Mouse (Mus musculus) midbrain, embryonic 14.5 days (tissue): ENCODE measurements around the gene Gm5447. TPM values are rescaled to one million over a fixed set of nuclear protein-coding genes. Genes with fewer than 3 reads are reported as not detected.

ENCODE experiments used
- ATAC-seq: fragments of 200-750 bp; cut with Nextera tagmentation; 2 replicates; pipeline ENCODE4 v1.8.0; 2017; ENCODE audit warnings: moderate number of reproducible peaks, moderate library complexity; ENCODE audit not compliant: low FRiP score, low TSS enrichment
- DNase-seq: peaks from one replicate; pipeline ENCODE4 v3.0.0-alpha.2; 2015
- H3K27ac ChIP-seq: fragments of 300-500 bp; sonication (generic); replicated peaks from 2 replicates; pipeline ENCODE4 v1.5.1; 2014; ENCODE audit warnings: mild to moderate bottlenecking, low read depth, low read length, moderate library complexity
- H3K27me3 ChIP-seq: fragments of 300-500 bp; sonication (generic); 2 replicates; pipeline ENCODE4 v1.6.1; 2014; ENCODE audit warnings: low read length, control low read depth, mixed read lengths; ENCODE audit not compliant: control insufficient read depth, insufficient read depth
- H3K36me3 ChIP-seq: fragments of 300-500 bp; sonication (generic); 2 replicates; pipeline ENCODE4 v1.6.1; 2014; ENCODE audit warnings: low read length, control low read depth; ENCODE audit not compliant: control insufficient read depth, insufficient read depth
- H3K4me1 ChIP-seq: fragments of 300-500 bp; sonication (generic); 2 replicates; pipeline ENCODE4 v1.6.1; 2014; ENCODE audit warnings: mild to moderate bottlenecking, antibody characterized with exemption, low read length, control low read depth; ENCODE audit not compliant: control insufficient read depth, insufficient read depth
- H3K4me2 ChIP-seq: fragments of 300-500 bp; sonication (generic); 2 replicates; pipeline ENCODE4 v1.6.1; 2014; ENCODE audit warnings: mild to moderate bottlenecking, low read length, moderate library complexity
- H3K4me3 ChIP-seq: fragments of 300-500 bp; sonication (generic); replicated peaks from 2 replicates; pipeline ENCODE4 v1.5.1; 2014; ENCODE audit warnings: low read depth, low read length
- H3K9ac ChIP-seq: fragments of 300-500 bp; sonication (generic); replicated peaks from 2 replicates; pipeline ENCODE4 v1.6.1; 2014; ENCODE audit warnings: mild to moderate bottlenecking, low read length, moderate library complexity
- H3K9me3 ChIP-seq: fragments of 300-500 bp; sonication (generic); 2 replicates; pipeline ENCODE4 v1.6.1; 2016; ENCODE audit warnings: low read length, control low read depth, mixed read lengths; ENCODE audit not compliant: control insufficient read depth
- WGBS: fragments of 180-500 bp; shearing (Covaris S2); extraction: QIAGEN DNeasy Blood & Tissue Kit; methylation state at CpG from one replicate; pipeline ENCODE4 v1.1.7; 2014; 5-methylcytosine and 5-hydroxymethylcytosine counted together
- polyA plus RNA-seq: library from polyadenylated mRNA; unstranded; fragments of >200 nt; fragmentation: Nextera tagmentation; extraction: Ambion mirVana; gene quantifications from 2 replicates; pipeline ENCODE4 v1.2.1, GENCODE M21; 2014

Gm5447 gene
- polyA plus RNA-seq, 1 experiment from 2014 or later, result not detected

DNA sequence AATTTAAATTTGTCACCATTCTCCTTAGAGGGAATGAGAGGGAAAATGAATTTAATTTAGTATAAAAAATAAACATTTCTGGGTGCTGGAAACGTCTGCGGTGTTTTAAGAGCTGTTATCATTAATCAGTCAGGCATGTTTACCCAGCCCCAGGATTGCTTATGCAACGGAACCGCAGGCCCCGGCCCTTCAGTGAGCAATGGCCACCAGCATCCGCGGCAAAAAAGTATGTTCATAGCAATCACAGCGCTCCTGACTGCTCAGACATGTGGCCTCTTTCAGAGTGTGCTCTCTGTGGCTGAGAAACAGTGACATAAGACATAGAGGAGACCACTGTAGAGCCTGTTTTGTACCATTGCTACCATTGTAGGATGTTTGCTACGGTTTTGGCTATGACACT lies 16.2 kb downstream of the Gm5447 start:
- Histone ChIP-seq H3K4me2 (no peak overlapping the region), H3K27ac (no peak overlapping the region), H3K9me3 (no peaks in the 10 kb centered on the region), H3K36me3 (no peaks in the 10 kb centered on the region), H3K9ac (no peak overlapping the region), H3K27me3 (peaks cover 9% of the 10 kb centered on the region), H3K4me1 (peaks cover 9% of the 10 kb centered on the region), H3K4me3 (no peak overlapping the region)
- no peak for ATAC-seq
- DNase-seq, result no peak
- WGBS, result 92% methylated on average over 9 of the region's 9 CpGs

GRCm38 (mm10) chr13:30993819-30994218 lies 19.8 kb downstream of the Gm5447 start:
- H3K27ac ChIP-seq, result no peak overlapping the region
- DNase-seq, result peak; percentile 89
- no peaks in the 10 kb centered on the region for H3K9me3 ChIP-seq
- no peaks in the 10 kb centered on the region for H3K27me3 ChIP-seq
- 33% methylated on average over 3 of the region's 3 CpGs for WGBS
- no peak overlapping the region for H3K4me3 ChIP-seq
- no peak overlapping the region for H3K4me2 ChIP-seq
- no peaks in the 10 kb centered on the region for H3K4me1 ChIP-seq
- H3K36me3 ChIP-seq, result no peaks in the 10 kb centered on the region
- ATAC-seq, result 0 out of 2 replicates have a peak, but pooled peaks have one; percentile 60
- no peak overlapping the region for H3K9ac ChIP-seq

DNA sequence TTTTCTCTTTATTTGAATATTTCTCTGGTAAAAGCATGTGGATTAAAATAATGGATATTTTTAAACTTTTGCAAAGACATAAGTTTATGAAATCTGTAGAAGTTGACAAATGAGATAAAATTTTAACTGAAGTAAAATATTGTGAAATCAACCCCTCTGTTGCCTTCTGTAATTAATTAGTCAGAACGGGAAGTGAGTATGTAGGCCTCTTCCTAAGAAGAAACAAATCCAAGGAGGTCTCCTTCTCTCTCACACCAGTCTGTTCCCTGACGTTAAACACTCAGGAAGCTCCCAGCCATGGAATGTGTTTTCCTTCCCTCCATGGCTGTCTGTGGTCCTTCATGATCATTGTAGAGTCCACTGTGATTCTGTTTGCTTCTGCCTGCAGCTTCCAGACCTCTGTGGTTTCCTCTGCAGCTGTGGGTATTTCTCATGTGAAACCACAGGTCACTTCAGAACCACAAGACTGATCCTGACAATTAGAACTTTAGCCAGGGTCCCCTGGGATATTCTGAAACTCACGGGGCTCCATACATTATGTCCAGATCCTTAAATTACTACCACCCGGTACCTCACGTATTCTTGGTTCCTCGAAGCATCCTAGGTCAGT lies 20.4 kb downstream of the Gm5447 start:
- Histone ChIP-seq H3K4me3 (no peak overlapping the region), H3K9me3 (no peaks in the 10 kb centered on the region), H3K27me3 (no peaks in the 10 kb centered on the region), H3K4me1 (no peaks in the 10 kb centered on the region), H3K27ac (no peak overlapping the region), H3K4me2 (no peak overlapping the region), H3K36me3 (no peaks in the 10 kb centered on the region), H3K9ac (no peak overlapping the region)
- WGBS, result 84% methylated on average over 6 of the region's 6 CpGs
- ATAC-seq, result no peak
- no peak for DNase-seq

DNA sequence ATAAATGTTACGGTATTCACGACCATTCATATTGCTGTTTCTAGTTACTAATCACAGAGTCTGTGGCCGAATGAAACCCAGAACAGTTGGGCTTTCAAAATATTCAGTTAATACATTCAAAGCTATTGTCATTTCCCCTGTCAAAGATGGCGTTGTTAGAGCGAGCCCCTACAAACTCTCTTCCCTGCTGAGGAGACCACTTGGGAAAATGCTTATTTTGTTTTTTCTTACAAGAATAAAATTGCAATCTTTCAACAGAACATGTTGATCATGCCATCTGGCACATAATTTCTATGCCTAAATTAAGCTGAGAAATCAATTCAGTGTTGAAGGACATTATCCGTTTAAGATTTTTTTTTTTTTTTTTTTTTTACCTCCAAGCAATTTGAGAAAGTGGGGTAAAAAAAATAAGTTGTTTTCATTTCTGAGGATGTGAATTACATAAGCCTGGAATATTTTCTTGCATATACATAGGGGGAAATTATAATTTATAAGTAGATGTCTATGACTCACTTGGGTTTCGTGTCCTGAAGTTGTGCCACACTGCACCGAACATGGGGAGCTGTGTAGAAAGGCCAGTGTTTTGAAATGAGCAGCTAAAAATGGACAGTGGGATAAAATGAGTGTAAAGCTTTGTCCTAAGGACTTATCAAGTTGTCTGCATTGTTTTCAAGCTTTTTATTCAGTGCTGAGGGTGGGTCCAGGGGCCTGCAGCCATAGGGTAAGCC lies 23.7 kb downstream of the Gm5447 start:
- no peak for ATAC-seq
- Histone ChIP-seq H3K27ac (no peak overlapping the region), H3K4me3 (no peak overlapping the region), H3K9ac (no peak overlapping the region), H3K27me3 (no peaks in the 10 kb centered on the region), H3K36me3 (no peaks in the 10 kb centered on the region), H3K4me1 (no peaks in the 10 kb centered on the region), H3K9me3 (no peaks in the 10 kb centered on the region), H3K4me2 (no peak overlapping the region)
- WGBS, result 76% methylated on average over 8 of the region's 8 CpGs
- no peak for DNase-seq

DNA sequence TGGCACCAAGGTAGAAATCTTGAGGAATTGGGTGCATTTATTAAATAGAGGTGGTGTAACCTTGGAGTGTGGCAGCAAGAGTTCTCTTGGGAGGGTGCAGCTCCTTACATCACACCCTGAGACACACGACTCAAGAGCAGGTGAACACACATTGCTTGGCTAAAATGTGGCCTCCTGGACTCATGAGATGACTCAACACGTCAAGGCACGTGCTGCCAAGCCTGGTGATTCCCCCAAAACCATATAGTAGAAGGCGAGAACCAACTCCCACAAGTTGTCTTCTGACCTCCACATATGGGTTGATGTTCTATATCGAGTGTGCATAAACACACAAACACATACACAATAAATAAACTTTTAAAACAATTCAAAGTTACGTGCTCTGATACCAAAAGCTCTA lies 25.8 kb downstream of the Gm5447 start:
- no peak for ATAC-seq
- no peaks in the 10 kb centered on the region for H3K27me3 ChIP-seq
- no peak overlapping the region for H3K4me2 ChIP-seq
- no peak overlapping the region for H3K9ac ChIP-seq
- WGBS, result 91% methylated on average over 6 of the region's 6 CpGs
- H3K27ac ChIP-seq, result no peak overlapping the region
- H3K4me3 ChIP-seq, result no peak overlapping the region
- DNase-seq, result no peak
- no peaks in the 10 kb centered on the region for H3K36me3 ChIP-seq
- no peaks in the 10 kb centered on the region for H3K9me3 ChIP-seq
- no peaks in the 10 kb centered on the region for H3K4me1 ChIP-seq

DNA sequence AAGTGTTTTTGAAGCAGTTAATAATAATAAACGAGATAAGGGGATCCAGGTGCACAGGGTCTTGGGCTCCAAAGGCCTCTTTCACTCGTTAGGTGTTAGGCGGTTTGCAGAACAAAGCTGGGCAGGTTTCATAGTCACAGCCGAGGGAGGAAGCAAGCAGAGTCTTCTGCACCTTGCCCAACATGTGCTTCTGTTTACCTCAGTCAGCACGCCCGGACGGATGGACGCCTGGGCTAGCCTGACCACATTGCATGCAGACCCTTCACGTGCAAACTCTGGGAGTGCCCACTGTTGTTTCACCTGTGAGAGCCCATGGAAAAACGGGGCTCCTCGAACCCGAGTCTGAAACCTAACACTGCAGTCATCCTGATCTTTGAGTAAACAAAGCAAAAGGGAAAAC lies 30.5 kb downstream of the Gm5447 start:
- Histone ChIP-seq H3K27ac (no peak overlapping the region), H3K9ac (no peak overlapping the region), H3K4me3 (no peak overlapping the region), H3K27me3 (no peaks in the 10 kb centered on the region), H3K36me3 (no peaks in the 10 kb centered on the region), H3K4me2 (no peak overlapping the region), H3K4me1 (no peaks in the 10 kb centered on the region), H3K9me3 (no peaks in the 10 kb centered on the region)
- DNase-seq, result no peak
- ATAC-seq, result no peak
- 77% methylated on average over 12 of the region's 12 CpGs for WGBS

DNA sequence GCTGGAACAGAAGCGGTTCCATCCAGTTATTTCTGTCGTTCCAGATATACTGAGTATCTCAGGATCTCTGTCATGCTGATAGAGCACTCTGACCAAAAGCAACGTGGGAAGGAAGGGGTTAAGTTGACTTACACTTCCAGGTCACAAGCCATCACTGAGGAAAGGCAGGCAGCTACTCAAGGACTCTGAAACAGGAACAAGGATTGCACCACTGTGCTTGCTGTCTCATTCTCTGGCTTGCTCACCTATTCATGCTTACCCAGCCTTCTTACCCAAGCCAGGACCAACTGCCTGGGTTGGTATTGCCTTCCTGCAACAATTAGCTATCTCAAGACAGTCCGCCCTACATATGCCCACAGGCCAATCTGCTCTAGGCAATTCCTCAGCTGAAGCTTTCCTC lies 31.0 kb downstream of the Gm5447 start:
- 79% methylated on average over 4 of the region's 4 CpGs for WGBS
- Histone ChIP-seq H3K9me3 (no peaks in the 10 kb centered on the region), H3K27me3 (no peaks in the 10 kb centered on the region), H3K4me1 (no peaks in the 10 kb centered on the region), H3K36me3 (no peaks in the 10 kb centered on the region), H3K4me2 (no peak overlapping the region), H3K9ac (no peak overlapping the region), H3K27ac (no peak overlapping the region), H3K4me3 (no peak overlapping the region)
- DNase-seq (no peak), ATAC-seq (no peak; the same call in 1 of the 2 replicates)

DNA sequence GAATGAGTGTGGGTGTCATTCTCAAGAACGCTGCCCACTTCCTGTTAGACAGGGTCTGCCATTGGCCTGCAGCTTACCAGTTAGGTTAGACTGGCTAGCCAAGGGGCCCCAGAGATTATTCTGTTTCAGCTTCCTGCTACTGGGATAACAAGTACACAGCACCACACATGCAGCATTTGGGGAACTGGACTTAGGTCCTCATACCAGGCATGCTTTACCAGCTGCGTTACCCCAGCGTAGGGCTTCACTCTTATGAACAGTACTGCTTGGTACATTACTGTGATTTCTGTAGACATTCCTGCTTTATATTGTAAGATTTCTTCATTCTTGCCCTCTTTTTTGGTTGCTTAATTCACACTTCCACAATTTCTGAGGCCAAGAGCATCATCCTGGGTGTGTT lies 43.5 kb downstream of the Gm5447 start:
- DNase-seq (no peak), ATAC-seq (no peak)
- no peak overlapping the region for H3K27ac ChIP-seq
- H3K4me2 ChIP-seq, result no peak overlapping the region
- no peaks in the 10 kb centered on the region for H3K9me3 ChIP-seq
- H3K9ac ChIP-seq, result no peak overlapping the region
- no peak overlapping the region for H3K4me3 ChIP-seq
- no peaks in the 10 kb centered on the region for H3K4me1 ChIP-seq
- 93% methylated on average over 3 of the region's 3 CpGs for WGBS
- no peaks in the 10 kb centered on the region for H3K36me3 ChIP-seq
- H3K27me3 ChIP-seq, result no peaks in the 10 kb centered on the region

GRCm38 (mm10) chr13:31021514-31021913 lies 47.5 kb downstream of the Gm5447 start:
- no peak for DNase-seq
- no peak overlapping the region for H3K4me3 ChIP-seq
- no peak overlapping the region for H3K9ac ChIP-seq
- H3K4me1 ChIP-seq, result no peaks in the 10 kb centered on the region
- no peaks in the 10 kb centered on the region for H3K27me3 ChIP-seq
- no peak for ATAC-seq
- WGBS, result 63% methylated on average over 4 of the region's 4 CpGs
- H3K4me2 ChIP-seq, result no peak overlapping the region
- H3K27ac ChIP-seq, result no peak overlapping the region
- H3K36me3 ChIP-seq, result no peaks in the 10 kb centered on the region
- no peaks in the 10 kb centered on the region for H3K9me3 ChIP-seq
